Mouse (Mus musculus): ENCODE measurements around the gene Zfp52.

The Zfp52 gene

DNA sequence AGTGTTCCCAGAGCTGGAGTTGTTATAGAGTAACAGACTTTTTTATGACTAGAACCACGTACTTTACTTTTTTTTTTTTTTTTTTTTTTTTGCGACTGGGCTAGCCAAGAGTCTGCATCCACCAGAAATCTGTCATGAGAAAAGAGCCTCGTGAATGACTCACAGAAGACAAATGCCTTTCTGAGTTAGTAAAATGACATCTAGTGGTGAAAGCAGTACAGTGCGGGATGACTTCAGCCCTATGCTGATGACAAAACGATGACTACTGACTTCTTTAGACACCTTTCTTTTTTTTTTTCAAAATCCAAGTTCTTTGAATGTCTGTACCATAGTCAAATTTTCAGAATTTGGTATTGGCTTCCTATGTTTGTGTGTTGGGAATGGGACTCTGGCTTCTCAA, 30.9 kb downstream of the Zfp52 start:
- DNase-seq: peak; percentile 68

DNA sequence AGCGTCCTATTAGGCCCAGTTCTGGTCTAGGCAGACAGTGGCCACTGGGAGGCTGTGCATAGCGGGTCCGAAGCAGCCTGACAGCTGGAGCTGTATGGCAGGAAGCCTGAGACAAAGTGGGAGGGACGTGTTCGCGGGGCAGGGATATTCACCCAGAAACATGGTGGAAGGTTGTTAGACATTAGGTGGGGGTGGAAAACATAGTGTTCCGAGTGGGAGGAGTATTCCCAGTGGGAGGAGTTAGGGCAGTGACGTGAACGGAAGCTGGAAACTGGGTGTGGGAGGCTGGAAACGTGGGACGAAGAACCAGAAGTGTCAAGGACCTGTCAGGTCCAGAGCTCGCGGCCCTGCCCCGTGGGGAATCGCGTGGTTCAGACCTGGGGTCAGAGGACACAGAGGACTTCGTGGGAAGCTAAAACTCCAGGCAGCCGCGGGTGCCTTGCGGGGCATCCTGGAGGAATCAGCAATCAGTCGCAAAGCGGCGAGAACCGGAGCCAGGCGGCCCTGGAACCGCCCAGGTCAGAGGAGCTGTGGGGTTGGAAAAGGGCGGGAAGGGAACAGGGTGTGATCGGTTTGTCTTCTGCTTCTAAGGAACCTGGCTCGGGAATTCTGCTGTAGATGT, 31.5 kb downstream of the Zfp52 start, which contains the start of gene Zfp948:
Gene Zfp948 (plus strand): TSS at position 281 of the 622 bp plus-strand sequence.
- DNase-seq: peak; percentile 86

DNA sequence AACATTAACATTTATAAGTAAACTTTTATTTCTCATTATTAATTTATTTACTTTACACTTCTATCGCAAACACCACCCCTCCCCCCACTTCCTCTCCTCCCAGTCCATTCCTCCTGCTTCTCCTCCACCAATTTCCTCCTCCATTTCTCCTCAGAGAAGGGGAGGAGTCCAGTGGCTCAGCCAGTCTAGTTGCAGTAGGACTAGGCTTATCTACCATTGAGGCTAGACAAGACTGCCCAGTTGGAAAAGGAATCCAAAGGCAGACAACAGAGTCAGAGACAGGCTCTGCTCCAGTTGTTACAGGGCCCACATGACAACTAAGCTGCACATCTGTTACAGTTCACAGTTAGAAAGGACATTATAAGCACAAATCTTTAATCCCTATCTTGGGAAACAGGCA, 32.4 kb downstream of the Zfp52 start:
- DNase-seq: peak; percentile 13

DNA sequence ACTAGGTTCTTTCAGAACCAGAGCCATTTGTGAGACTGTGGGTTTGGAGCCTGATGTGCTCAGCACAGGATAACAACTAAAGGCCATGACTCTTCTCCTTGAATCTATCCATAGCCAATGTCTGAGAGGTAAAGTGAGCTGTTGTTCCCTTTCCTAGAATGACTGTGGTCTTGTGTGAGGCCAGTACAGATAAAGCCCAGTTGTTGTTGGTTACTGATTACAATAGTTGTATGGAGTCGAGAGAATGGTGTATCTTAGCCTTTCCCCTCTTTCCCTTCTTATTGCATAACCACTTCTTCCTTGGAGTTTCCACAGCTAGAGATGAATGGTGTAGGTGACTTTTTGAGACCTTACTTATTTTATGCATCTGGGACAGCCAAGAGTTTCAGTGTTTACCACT, 43.7 kb downstream of the Zfp52 start:
- DNase-seq: no peak

DNA sequence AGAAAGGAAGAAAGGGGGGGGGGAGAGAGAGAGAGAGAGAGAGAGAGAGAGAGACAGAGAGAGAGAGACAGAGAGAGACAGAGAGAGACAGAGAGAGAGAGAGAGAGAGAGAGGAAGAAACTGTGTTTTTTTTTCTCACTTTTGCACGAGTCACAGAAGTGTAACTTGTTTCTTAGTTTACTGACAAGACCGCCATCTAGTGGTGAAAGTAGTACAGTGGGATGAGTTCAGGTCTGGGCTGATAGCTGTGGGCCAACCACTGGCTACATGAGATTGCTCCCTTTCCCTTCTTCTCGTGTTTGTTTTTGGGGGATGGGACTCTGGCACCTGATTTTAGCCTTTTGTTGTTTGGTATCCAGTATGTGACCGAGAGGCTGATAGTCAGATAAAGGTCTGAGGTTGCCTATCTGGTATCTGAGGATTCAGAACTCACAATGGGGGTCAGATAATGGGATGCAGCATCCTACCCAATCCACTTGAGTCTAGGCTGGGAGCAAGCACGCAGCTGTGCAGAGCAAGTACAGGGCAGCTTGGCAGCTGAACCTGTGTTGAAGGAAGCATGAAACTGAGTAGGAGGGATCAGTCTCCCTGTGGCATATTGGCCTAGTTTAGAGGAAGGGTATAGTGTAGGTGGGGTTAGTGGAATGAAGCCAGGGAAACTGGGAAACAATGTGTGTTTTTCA, 44.3 kb downstream of the Zfp52 start:
- DNase-seq: peak; percentile 25

DNA sequence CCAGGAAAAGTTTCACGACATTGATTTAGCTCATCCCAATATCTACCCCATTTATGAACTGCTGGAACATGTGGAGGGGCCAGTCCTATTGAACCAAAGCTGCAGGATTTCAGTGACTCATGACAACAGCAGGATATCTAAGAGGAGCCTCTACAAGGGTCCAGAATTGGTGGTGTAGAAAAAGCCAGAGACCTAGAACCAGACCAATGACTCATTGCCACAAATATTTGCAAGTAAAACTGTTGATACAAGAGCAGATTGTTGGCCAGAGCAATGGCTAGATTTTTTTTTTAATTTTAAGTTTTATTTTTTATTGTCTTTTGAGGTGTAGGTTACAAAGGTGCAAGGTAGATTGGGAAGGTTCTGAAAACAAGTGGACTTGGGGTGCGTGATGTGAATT, 50.2 kb downstream of the Zfp52 start:
- no peak for DNase-seq

Data from right cerebral cortex, adult 18-20 months (tissue).